Mouse (Mus musculus) embryo, embryonic 9.5 days (tissue): ENCODE measurements around the gene Akr1b8.
"Not testable (repeated sequence)": the region's sequence is repeated elsewhere in the genome, so short reads cannot be mapped to it uniquely, and the experiment has no call there.

Source experiments
- DNase-seq: peaks from one replicate; pipeline ENCODE4 v3.0.0-alpha.2; 2017; ENCODE audit errors: extremely low spot score

Gene Akr1b8

DNA sequence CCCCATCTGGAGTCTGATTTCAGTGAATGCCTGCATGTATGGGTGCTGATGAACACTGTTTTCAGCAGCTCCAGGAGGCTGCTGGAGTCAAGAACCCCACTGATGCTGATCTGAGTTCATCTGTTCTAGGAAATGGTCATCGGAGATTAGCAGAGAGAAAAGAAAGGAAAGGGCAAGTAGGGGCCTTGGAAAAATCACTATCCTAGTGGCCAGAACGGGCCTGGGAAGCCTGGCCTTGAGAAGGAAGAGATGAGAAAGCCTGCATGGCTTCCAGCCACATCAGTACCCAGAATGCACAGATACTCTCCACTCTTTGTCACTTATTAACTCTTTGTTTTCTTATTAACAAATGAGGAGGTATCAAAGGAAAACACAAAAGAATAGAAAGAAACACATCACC is 46.8 kb downstream of the Akr1b8 start:
- DNase-seq: no peak

DNA sequence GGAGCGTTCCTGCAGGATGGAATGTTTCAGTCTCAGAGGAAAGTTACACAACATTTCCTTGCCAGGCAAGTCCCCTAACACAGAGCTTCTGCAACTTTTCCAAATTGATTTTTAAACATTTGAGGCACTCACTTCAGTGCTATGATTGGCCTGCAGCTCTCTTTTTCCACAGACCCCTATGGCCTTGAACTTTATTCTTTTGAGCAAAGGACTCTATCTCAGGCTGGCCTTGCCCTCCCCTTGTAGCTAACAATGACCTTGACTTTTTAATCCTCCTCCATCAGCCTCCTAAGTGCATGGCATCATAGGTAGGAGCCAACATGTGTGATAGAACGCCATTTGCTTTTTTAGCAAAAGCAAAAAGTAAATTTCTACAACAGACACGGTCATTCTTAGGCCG is 52.8 kb downstream of the Akr1b8 start:
- no peak for DNase-seq

DNA sequence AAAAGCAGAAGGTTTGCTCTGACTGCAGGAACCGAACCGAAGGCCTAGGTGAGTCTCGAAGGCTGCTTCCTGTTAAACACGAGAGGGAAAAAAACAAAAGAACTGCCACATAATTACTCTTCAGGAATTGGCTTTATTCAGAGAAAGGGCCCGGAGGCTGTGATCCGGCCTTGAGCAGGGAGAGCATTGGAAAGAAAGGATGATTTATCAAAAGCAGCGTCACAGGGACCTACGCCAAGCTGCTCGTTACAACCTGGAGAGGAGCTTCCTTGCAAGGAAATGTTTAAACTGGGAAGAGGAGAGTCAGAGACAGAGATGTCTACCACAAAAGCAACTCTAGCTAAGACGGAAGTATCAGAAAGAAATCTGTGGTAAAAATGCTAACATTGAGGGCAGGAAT is 53.5 kb downstream of the Akr1b8 start:
- no peak for DNase-seq

DNA sequence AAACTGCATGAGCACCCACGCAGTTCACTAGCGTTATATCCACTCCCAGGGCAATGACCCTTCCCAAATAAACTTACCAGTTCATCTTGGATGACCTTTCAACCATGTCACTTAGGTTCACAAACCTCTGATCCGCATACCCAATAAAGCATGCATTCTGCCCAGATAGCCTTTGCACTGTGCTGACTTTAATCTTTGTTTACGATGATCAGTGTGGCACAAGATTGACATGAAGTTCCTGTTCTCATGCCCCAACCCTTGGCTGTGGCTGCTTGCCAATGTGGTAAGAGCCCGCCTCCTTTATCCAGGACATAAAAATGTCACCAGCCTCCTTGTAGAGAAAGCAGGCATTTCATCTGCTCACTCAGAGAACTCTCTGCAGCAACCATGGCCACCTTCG is 58.1 kb downstream of the Akr1b8 start, which contains the start of gene Akr1b7:
Akr1b7 (plus strand) TSS at position 312 of the 400 bp plus-strand sequence.
- DNase-seq: no peak

DNA sequence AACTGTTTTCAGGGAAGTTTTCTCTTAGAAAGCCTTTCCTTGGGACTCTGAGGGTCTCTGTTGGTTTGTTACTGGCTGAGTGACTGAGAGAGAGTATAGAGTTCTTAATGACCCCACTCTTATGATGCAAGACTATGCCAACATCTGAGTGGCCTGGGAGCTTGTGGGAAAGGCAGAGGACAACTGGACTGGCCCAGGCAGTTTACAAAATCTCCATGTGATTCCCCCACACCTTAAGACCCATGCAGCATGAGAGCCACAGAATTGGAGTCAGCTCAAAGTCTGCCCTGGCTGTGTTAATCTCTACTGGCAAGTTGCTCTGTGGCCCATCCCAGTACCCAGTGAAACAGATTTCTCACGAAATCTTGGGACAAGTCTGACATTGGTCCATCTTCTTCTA is 58.8 kb downstream of the Akr1b8 start:
- DNase-seq: no peak

DNA sequence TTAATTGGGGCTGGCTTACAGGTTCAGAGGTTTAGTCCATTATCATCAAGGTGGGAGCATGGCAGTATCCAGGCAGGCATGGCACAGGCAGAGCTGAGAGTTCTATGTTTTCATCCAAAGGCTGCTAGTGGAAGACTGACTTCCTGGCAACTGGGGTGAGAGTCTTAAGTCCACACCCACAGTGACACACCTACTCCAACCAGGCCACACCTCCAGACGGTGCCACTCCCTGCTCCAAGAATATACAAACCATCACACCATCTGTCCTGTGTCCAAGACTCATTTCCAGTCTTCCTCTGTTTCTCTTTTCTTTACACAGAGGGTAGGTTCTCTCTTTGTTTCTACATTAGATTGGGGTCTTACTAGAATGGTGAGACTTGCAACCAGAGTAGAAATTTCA is 59.5 kb downstream of the Akr1b8 start:
- DNase-seq: not testable (repeated sequence)

DNA sequence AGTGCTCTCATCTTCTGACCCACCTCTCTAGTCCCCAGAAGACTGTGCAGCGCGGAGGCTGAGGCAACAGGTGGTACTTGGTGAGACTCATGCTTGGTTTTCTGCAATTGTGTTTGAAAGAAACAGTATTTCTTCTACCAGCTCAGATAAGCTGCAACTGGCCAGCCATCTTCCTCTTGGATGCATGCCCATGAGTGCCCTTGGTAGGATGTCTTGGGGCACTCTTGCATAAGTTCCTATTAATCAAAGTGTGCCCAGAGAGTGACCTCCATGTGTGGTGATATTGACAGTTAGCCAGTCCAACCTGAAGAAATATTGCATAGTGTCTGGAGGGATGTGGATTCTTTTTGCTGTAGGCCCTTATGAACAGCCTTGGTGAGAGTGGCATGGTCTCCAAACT is 62.6 kb downstream of the Akr1b8 start:
- DNase-seq: no peak
